Mouse (Mus musculus) CH12.LX (cell line): Measurements from ENCODE around the gene Actb. TPM values are rescaled to one million over a fixed set of nuclear protein-coding genes. Genes with fewer than 3 reads are reported as not detected.

Source experiments
- DNase-seq: peaks from one replicate; pipeline ENCODE4 v3.0.0-alpha.2; 2013; ENCODE audit errors: extremely low read depth
- H3K27ac ChIP-seq: 2 replicates; pipeline ENCODE4 v1.5.1; 2012; ENCODE audit warnings: low read depth, mild to moderate bottlenecking, control low read depth, moderate library complexity; ENCODE audit not compliant: insufficient read depth
- H3K27me3 ChIP-seq: replicated peaks from 2 replicates; pipeline ENCODE3; 2012; ENCODE audit warnings: inconsistent platforms
- H3K36me3 ChIP-seq, 2 experiments: replicated peaks in 1 of 2; 2 replicates each; pipeline versions ENCODE3 to v1.6.1; 2012; ENCODE audit warnings: inconsistent platforms in 1 of 2, low read length in 1 of 2, mild to moderate bottlenecking in 1 of 2, mixed read lengths in 1 of 2, moderate library complexity in 1 of 2; ENCODE audit not compliant: control insufficient read depth in 1 of 2, insufficient read depth in 1 of 2
- H3K4me1 ChIP-seq, 2 experiments: 2 replicates each; pipeline ENCODE4 v1.6.1; 2012; ENCODE audit warnings: inconsistent platforms in 1 of 2, moderate library complexity in 1 of 2; ENCODE audit not compliant: insufficient read depth in 2 of 2, control insufficient read depth in 1 of 2
- H3K4me2 ChIP-seq: 2 replicates; pipeline ENCODE4 v1.6.1; 2012; ENCODE audit warnings: low read depth, mild to moderate bottlenecking, control low read depth; ENCODE audit not compliant: poor library complexity, insufficient read depth, severe bottlenecking
- H3K4me3 ChIP-seq, 3 experiments: fragments of 150-350 bp in 1 of 3; sonication (generic) in 1 of 3; replicated peaks in 1 of 3; 2 replicates each; pipeline versions ENCODE3 to v1.5.1; 2011 to 2012; ENCODE audit warnings: low read depth in 2 of 3, low read length in 2 of 3, mild to moderate bottlenecking in 2 of 3, moderate library complexity in 2 of 3, control low read depth in 1 of 3, improper control_type of control experiment in 1 of 3, inconsistent platforms in 1 of 3, mixed read lengths in 1 of 3; ENCODE audit not compliant: poor library complexity in 1 of 3
- H3K79me2 ChIP-seq: replicated peaks from 2 replicates; pipeline ENCODE4 v1.6.1; 2012; ENCODE audit warnings: mild to moderate bottlenecking, moderate library complexity; ENCODE audit not compliant: control insufficient read depth, poor library complexity, insufficient read depth, severe bottlenecking; ENCODE audit errors: extremely low read depth
- H3K9ac ChIP-seq: 2 replicates; pipeline ENCODE4 v1.6.1; 2012; ENCODE audit warnings: low read depth, mild to moderate bottlenecking, control low read depth, moderate library complexity; ENCODE audit not compliant: insufficient read depth
- H3K9me3 ChIP-seq: replicated peaks from 2 replicates; pipeline ENCODE3; 2012; ENCODE audit warnings: low read length, inconsistent platforms, mixed read lengths
- BHLHE40 ChIP-seq: IDR thresholded peaks from 2 replicates; pipeline ENCODE4 v1.6.1; 2011; ENCODE audit warnings: mild to moderate bottlenecking, low read depth, low read length, improper control_type of control experiment
- CHD1 ChIP-seq: IDR thresholded peaks from 2 replicates; pipeline ENCODE4 v1.6.1; 2012; ENCODE audit warnings: low read depth, low read length, improper control_type of control experiment, inconsistent platforms
- CHD2 ChIP-seq: IDR thresholded peaks from 2 replicates; pipeline ENCODE4 v1.6.1; 2011; ENCODE audit warnings: low read length, improper control_type of control experiment
- CTCF ChIP-seq, 2 experiments: IDR thresholded peaks in 1 of 2; conservative IDR thresholded peaks in 1 of 2; 2 replicates each; pipeline ENCODE4 v1.5.1; 2011 to 2012; ENCODE audit warnings: low read depth in 2 of 2, low read length in 2 of 2, improper control_type of control experiment in 1 of 2, inconsistent platforms in 1 of 2, mild to moderate bottlenecking in 1 of 2, moderate library complexity in 1 of 2
- E2F4 ChIP-seq: IDR thresholded peaks from 2 replicates; pipeline ENCODE4 v1.6.1; 2011; ENCODE audit warnings: low read depth, low read length, improper control_type of control experiment; ENCODE audit not compliant: insufficient replicate concordance
- ELF1 ChIP-seq: IDR thresholded peaks from 2 replicates; pipeline ENCODE4 v1.6.1; 2014; ENCODE audit warnings: low read depth, mild to moderate bottlenecking, inconsistent platforms, low read length, improper control_type of control experiment
- EP300 ChIP-seq: IDR thresholded peaks from 2 replicates; pipeline ENCODE4 v1.6.1; 2011; ENCODE audit warnings: low read length, improper control_type of control experiment
- ETS1 ChIP-seq: conservative IDR thresholded peaks from 2 replicates; pipeline ENCODE4 v1.6.1; 2012; ENCODE audit warnings: low read depth, mild to moderate bottlenecking, inconsistent platforms, low read length, improper control_type of control experiment, moderate library complexity
- HCFC1 ChIP-seq: IDR thresholded peaks from 2 replicates; pipeline ENCODE4 v1.6.1; 2012; ENCODE audit warnings: low read depth, mild to moderate bottlenecking, inconsistent platforms, low read length, improper control_type of control experiment
- IRF4 ChIP-seq: IDR thresholded peaks from 2 replicates; pipeline ENCODE4 v1.6.1; 2014; ENCODE audit warnings: low read depth, mild to moderate bottlenecking, inconsistent platforms, low read length, improper control_type of control experiment
- JUN ChIP-seq: IDR thresholded peaks from 2 replicates; pipeline ENCODE4 v1.6.1; 2011; ENCODE audit warnings: low read depth, mild to moderate bottlenecking, low read length, improper control_type of control experiment, moderate library complexity; ENCODE audit not compliant: insufficient read depth
- JUND ChIP-seq: conservative IDR thresholded peaks from 2 replicates; pipeline ENCODE4 v1.6.1; 2011; ENCODE audit warnings: low read depth, low read length, improper control_type of control experiment
- MAFK ChIP-seq: IDR thresholded peaks from 2 replicates; pipeline ENCODE4 v1.6.1; 2011; ENCODE audit warnings: low read length, improper control_type of control experiment; ENCODE audit not compliant: insufficient replicate concordance
- MAX ChIP-seq: IDR thresholded peaks from 2 replicates; pipeline ENCODE4 v1.6.1; 2011; ENCODE audit warnings: low read length, improper control_type of control experiment
- MAZ ChIP-seq: IDR thresholded peaks from 2 replicates; pipeline ENCODE4 v1.6.1; 2012; ENCODE audit warnings: low read depth, mild to moderate bottlenecking, inconsistent platforms, low read length, improper control_type of control experiment, moderate library complexity
- MEF2A ChIP-seq: IDR thresholded peaks from 2 replicates; pipeline ENCODE4 v1.6.1; 2014; ENCODE audit warnings: low read depth, mild to moderate bottlenecking, inconsistent platforms, low read length, improper control_type of control experiment, borderline replicate concordance
- MYC ChIP-seq: IDR thresholded peaks from 2 replicates; pipeline ENCODE4 v1.6.1; 2011; ENCODE audit warnings: low read depth, mild to moderate bottlenecking, improper control_type of control experiment, low read length
- NELFE ChIP-seq: IDR thresholded peaks from 2 replicates; pipeline ENCODE4 v1.6.1; 2011; ENCODE audit warnings: low read depth, low read length, improper control_type of control experiment
- PAX5 ChIP-seq: IDR thresholded peaks from 2 replicates; pipeline ENCODE4 v1.6.1; 2012; ENCODE audit warnings: low read length, inconsistent platforms, mixed read lengths
- POLR2AphosphoS2 ChIP-seq: IDR thresholded peaks from 2 replicates; pipeline ENCODE4 v1.6.1; 2011; ENCODE audit warnings: low read depth, low read length, improper control_type of control experiment
- RAD21 ChIP-seq: IDR thresholded peaks from 2 replicates; pipeline ENCODE4 v1.6.1; 2011; ENCODE audit warnings: low read depth, mild to moderate bottlenecking, low read length, improper control_type of control experiment, moderate library complexity
- RCOR1 ChIP-seq: conservative IDR thresholded peaks from 2 replicates; pipeline ENCODE4 v1.6.1; 2012; ENCODE audit warnings: low read depth, mild to moderate bottlenecking, inconsistent platforms, low read length, improper control_type of control experiment
- SMC3 ChIP-seq: IDR thresholded peaks from 2 replicates; pipeline ENCODE4 v1.6.1; 2011; ENCODE audit warnings: low read depth, low read length, improper control_type of control experiment
- TBP ChIP-seq: conservative IDR thresholded peaks from 2 replicates; pipeline ENCODE4 v1.6.1; 2011; ENCODE audit warnings: low read depth, low read length, improper control_type of control experiment
- TCF12 ChIP-seq: IDR thresholded peaks from 2 replicates; pipeline ENCODE4 v1.6.1; 2014; ENCODE audit warnings: low read depth, mild to moderate bottlenecking, inconsistent platforms, low read length, improper control_type of control experiment
- UBTF ChIP-seq: IDR thresholded peaks from 2 replicates; pipeline ENCODE4 v1.6.1; 2012; ENCODE audit warnings: low read depth, mild to moderate bottlenecking, inconsistent platforms, low read length, improper control_type of control experiment, moderate library complexity
- USF2 ChIP-seq: conservative IDR thresholded peaks from 2 replicates; pipeline ENCODE4 v1.6.1; 2011; ENCODE audit warnings: low read depth, low read length, improper control_type of control experiment
- ZC3H11A ChIP-seq: IDR thresholded peaks from 2 replicates; pipeline ENCODE4 v1.6.1; 2012; ENCODE audit warnings: low read depth, mild to moderate bottlenecking, inconsistent platforms, low read length, improper control_type of control experiment
- ZKSCAN1 ChIP-seq: IDR thresholded peaks from 2 replicates; pipeline ENCODE4 v1.6.1; 2012; ENCODE audit warnings: low read depth, inconsistent platforms, low read length, improper control_type of control experiment, borderline replicate concordance
- ZMIZ1 ChIP-seq: IDR thresholded peaks from 2 replicates; pipeline ENCODE4 v1.6.1; 2012; ENCODE audit warnings: low read depth, mild to moderate bottlenecking, inconsistent platforms, low read length, improper control_type of control experiment
- ZNF384 ChIP-seq: IDR thresholded peaks from 2 replicates; pipeline ENCODE4 v1.6.1; 2012; ENCODE audit warnings: low read depth, low read length, improper control_type of control experiment, inconsistent platforms
- dilution Hi-C: fragments of 300-500 bp; cut with MboI; formaldehyde crosslinking; loops from 2 replicates; pipeline ENCODE4 v1.14.3; 2020; ENCODE audit warnings: low sequenced_read_pairs; ENCODE audit not compliant: extremely low pct_unique_long_range_greater_than_20kb, extremely low pct_ligation_motif_present
- in situ Hi-C: fragments of 300-500 bp; cut with MboI; formaldehyde crosslinking; loops from 3 replicates; pipeline ENCODE4 v1.14.3; 2019; ENCODE audit warnings: low sequenced_read_pairs, low pct_ligation_motif_present, low pct_unique_long_range_greater_than_20kb, mixed read lengths
- polyA plus RNA-seq: library from polyadenylated mRNA; unstranded; fragments of >175 nt; gene quantifications from 2 replicates; pipeline ENCODE4 v1.2.1, GENCODE M21; 2012; ENCODE audit warnings: low read depth; ENCODE audit not compliant: insufficient read length
- total RNA-seq, 2 experiments: library from RNA; depleted of rRNA; stranded (reverse); fragments of 300-350 nt in 1 of 2; fragments of >200 nt in 1 of 2; gene quantifications; 2 replicates each; pipeline ENCODE4 v1.2.3; 2012 to 2014

The Actb gene
- total and polyA plus RNA-seq, 3 experiments = 3,882 to 5,048 (median 4,756) TPM

DNA sequence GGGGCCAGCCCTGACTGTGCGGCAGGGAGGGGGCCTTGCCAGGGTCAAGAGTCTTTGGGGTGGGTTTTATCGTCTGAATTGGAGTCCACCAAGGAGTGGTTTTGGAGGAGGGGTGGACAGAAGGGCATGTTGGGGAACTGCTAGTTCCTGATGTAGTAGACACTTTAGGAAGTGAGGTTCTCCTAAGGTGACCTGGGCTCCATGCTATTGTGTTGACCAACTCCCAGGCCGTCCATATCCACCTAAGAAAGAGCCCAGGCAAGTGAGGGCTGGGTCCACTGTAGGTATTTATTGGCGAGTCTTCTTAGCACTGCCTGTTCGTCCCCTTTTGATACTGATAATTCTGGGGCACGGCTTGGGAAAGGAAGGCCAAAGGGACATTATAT is 14.5 kb upstream of the Actb start:
- dilution Hi-C loops (no loop called here), in situ Hi-C loops (no loop called here)
- peaks cover 4% of the 10 kb centered on the region for H3K9me3 ChIP-seq
- no peaks in the 10 kb centered on the region for H3K27me3 ChIP-seq
- H3K27ac ChIP-seq = no peak overlapping the region
- peaks cover 12 to 47% of the 10 kb centered on the region in 2 experiments for H3K4me1 ChIP-seq
- no peak for DNase-seq
- TF ChIP-seq MEF2A (no peak), ETS1 (no peak), E2F4 (no peak), TCF12 (no peak), SMC3 (no peak), EP300 (no peak), CHD2 (no peak), ZMIZ1 (no peak), UBTF (no peak), ZC3H11A (no peak), CHD1 (no peak), JUND (no peak), HCFC1 (no peak), IRF4 (no peak), USF2 (no peak), POLR2AphosphoS2 (no peak), NELFE (no peak), MYC (no peak), ZNF384 (no peak)
- no peaks in the 10 kb centered on the region for H3K79me2 ChIP-seq
- peak overlapping the region in 1 of 3 experiments; percentile 35 for H3K4me3 ChIP-seq
- H3K9ac ChIP-seq = no peak overlapping the region
- no peaks in the 10 kb centered on the region for H3K36me3 ChIP-seq
- H3K4me2 ChIP-seq = no peak overlapping the region

DNA sequence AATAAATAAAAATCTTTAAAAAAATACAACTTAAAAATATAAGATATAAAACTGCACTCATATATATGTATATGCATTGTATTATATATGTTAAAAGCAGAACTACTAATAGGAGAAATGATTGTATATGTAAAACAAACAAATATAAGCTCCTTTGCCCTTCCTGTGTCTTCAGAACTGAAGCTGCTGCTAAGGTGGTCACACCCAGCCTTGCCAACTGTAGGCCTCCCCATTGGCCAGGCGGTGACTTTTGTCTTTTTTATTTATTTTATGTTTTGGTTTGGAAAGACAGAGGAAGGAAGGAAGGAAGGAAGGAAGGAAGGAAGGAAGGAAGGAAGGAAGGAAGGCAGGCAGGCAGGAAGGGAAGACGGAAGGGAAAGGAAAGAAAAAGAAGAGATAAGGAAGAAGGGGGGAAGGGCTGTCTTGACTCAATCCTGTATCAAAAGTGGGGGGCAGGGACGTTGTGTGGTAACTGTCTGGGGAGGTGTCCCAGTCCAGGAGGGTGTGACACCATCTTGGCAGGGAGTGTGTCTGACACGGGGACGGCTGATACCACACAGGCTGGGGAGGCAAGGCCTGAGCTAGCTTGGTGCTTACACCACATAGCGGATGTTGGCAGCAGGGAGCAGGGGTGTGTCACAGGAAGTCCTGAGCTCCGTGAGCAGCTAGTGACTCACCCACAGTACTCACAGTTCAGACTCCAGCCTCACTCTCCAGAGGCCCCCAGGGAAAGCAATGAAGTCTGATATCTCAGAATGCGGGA is 13.9 kb upstream of the Actb start:
- no peak overlapping the region for H3K9ac ChIP-seq
- in situ Hi-C loops = no loop called here
- TF ChIP-seq ZKSCAN1 (no peak), JUN (no peak), CHD1 (no peak), ZMIZ1 (no peak), MAZ (no peak), ETS1 (peak; percentile 16; the same call in 1 of the 2 replicates), ZC3H11A (no peak), CTCF (conservative IDR thresholded peaks at IDR 0.05 in 1 of 2, IDR thresholded peaks at IDR 0.05 in 1 of 2; ENCODE audit: low read depth in 2 of 2, low read length in 2 of 2) (no peak), TBP (peak; percentile 54; the same call in 1 of the 2 replicates), TCF12 (peak; percentile 32; the same call in 1 of the 2 replicates), MAX (peak; percentile 18; the same call in 1 of the 2 replicates), EP300 (0 out of 2 replicates have a peak, but pooled peaks have one; percentile 33), HCFC1 (no peak), ELF1 (peak; percentile 52; the same call in 1 of the 2 replicates), CHD2 (peak; percentile 73), RCOR1 (no peak), IRF4 (no peak; the same call in 1 of the 2 replicates), MAFK (no peak), PAX5 (no peak), RAD21 (no peak), BHLHE40 (peak; percentile 61), ZNF384 (no peak), MYC (no peak)

More for the DNA sequence above, 13.9 kb upstream of the Actb start:
- peak; percentile 89 for DNase-seq
- H3K4me1 ChIP-seq = peaks cover 10 to 41% of the 10 kb centered on the region in 2 experiments
- H3K79me2 ChIP-seq = no peaks in the 10 kb centered on the region
- H3K27ac ChIP-seq = peak overlapping the region; percentile 65
- dilution Hi-C loops = no loop called here
- H3K4me2 ChIP-seq = no peak overlapping the region; the same call in 1 of the 2 replicates
- no peaks in the 10 kb centered on the region for H3K36me3 ChIP-seq
- H3K9me3 ChIP-seq = peaks cover 4% of the 10 kb centered on the region
- no peaks in the 10 kb centered on the region for H3K27me3 ChIP-seq
- H3K4me3 ChIP-seq = peak overlapping the region in 2 of 3 experiments; percentile 25 to 35
